7 mouse cellular contexts compared by ENCODE assay signal in the genomic region with DNA sequence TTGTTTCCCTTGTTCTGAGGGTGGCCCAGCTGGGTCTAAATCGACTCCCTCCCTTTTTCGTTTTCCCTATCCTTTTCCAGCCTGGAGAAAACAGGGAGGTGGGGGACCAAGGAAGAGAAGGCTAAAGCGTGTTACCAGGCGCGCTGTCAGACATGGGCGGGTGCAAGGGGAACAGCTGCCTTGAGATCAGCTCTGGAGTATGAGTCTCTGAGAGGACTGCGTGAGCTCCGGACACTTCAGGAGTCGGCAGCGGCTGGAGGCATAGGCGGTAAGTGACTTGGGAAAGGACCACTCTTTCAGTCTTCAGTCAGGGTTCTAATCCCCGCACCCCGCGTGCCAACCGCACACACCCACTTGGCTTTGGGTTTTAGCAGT.
DNase-seq lines count a peak whose midpoint lies in the region; ATAC-seq and TF ChIP-seq lines count a peak whose summit lies in the region.

No protein-coding gene starts in this region.

- H3K4me3 ChIP-seq in forebrain, embryonic 14.5 days (ENCODE audit: low read depth, low read length), result peak overlapping the region; percentile 41
- H3K4me3 ChIP-seq in intestine, postnatal 0 days (ENCODE audit: low read depth, low read length), result peak overlapping the region; percentile 38
- peak overlapping the region; percentile 37 for H3K4me3 ChIP-seq in stomach, embryonic 14.5 days (ENCODE audit: low read depth, low read length)

- 22% methylated on average over 15 of the region's 15 CpGs for WGBS in forebrain, embryonic 14.5 days
- 14% methylated on average over 15 of the region's 15 CpGs for WGBS in intestine, postnatal 0 days
- 12% methylated on average over 15 of the region's 15 CpGs for WGBS in stomach, embryonic 14.5 days

- no peaks in the 10 kb centered on the region for H3K9me3 ChIP-seq in forebrain, embryonic 14.5 days (replicated peaks; ENCODE audit: control insufficient read depth, low read length)
- H3K9me3 ChIP-seq in intestine, postnatal 0 days (ENCODE audit: control insufficient read depth), result no peaks in the 10 kb centered on the region
- H3K9me3 ChIP-seq in stomach, embryonic 14.5 days (ENCODE audit: control insufficient read depth, low read depth, low read length), result no peaks in the 10 kb centered on the region

- no peaks in the 10 kb centered on the region for H3K36me3 ChIP-seq in forebrain, embryonic 14.5 days (ENCODE audit: control insufficient read depth, insufficient read depth, low read length)
- no peaks in the 10 kb centered on the region for H3K36me3 ChIP-seq in intestine, postnatal 0 days (ENCODE audit: control insufficient read depth, insufficient read depth)
- no peaks in the 10 kb centered on the region for H3K36me3 ChIP-seq in stomach, embryonic 14.5 days (ENCODE audit: control insufficient read depth, insufficient read depth, low read length)

- H3K27me3 ChIP-seq in forebrain, embryonic 14.5 days (replicated peaks; ENCODE audit: control insufficient read depth, insufficient read depth, low read length), result no peaks in the 10 kb centered on the region
- 0 out of 2 replicates have a peak, but pooled peaks cover 3% of the 10 kb centered on the region for H3K27me3 ChIP-seq in intestine, postnatal 0 days (replicated peaks; ENCODE audit: control insufficient read depth, insufficient read depth, low read length)
- H3K27me3 ChIP-seq in stomach, embryonic 14.5 days (ENCODE audit: control insufficient read depth, insufficient read depth, low read length), result no peaks in the 10 kb centered on the region

- TF ChIP-seq CTCF in intestine, postnatal 0 days (IDR thresholded peaks at IDR 0.05; ENCODE audit: low read depth), result no peak

- 0 out of 2 replicates have a peak overlapping the region, but pooled peaks have one; percentile 21 for H3K27ac ChIP-seq in forebrain, embryonic 14.5 days (ENCODE audit: low read depth, low read length)
- no peak overlapping the region for H3K27ac ChIP-seq in intestine, postnatal 0 days (ENCODE audit: low read depth, low read length)
- no peak overlapping the region for H3K27ac ChIP-seq in stomach, embryonic 14.5 days (ENCODE audit: low read length)

- DNase-seq in right cerebral cortex, postnatal 10 days (ENCODE audit: low spot score in 2 of 2), result peak; percentile 35 to 36
- DNase-seq in right cerebral cortex, postnatal 25 days, result no peak
- peak; percentile 54 for DNase-seq in brain, adult 2 months (ENCODE audit: low read depth, low spot score)
- peak; percentile 36 for DNase-seq in forebrain, embryonic 14.5 days (ENCODE audit: low spot score)
- peak; percentile 10 to 22 for DNase-seq in lung, postnatal 4 days

- no peaks in the 10 kb centered on the region for H3K4me1 ChIP-seq in forebrain, embryonic 14.5 days (ENCODE audit: control insufficient read depth, insufficient read depth, low read length)
- H3K4me1 ChIP-seq in intestine, postnatal 0 days (replicated peaks; ENCODE audit: control insufficient read depth, insufficient read depth, low read length), result no peaks in the 10 kb centered on the region
- no peaks in the 10 kb centered on the region for H3K4me1 ChIP-seq in stomach, embryonic 14.5 days (ENCODE audit: control insufficient read depth, insufficient read depth, low read length)

- H3K4me2 ChIP-seq in forebrain, embryonic 14.5 days (ENCODE audit: low read length), result peak overlapping the region; percentile 65
- H3K4me2 ChIP-seq in intestine, postnatal 0 days (replicated peaks; ENCODE audit: low read depth), result peak overlapping the region; percentile 70
- H3K4me2 ChIP-seq in stomach, embryonic 14.5 days (replicated peaks; ENCODE audit: low read depth, low read length), result peak overlapping the region; percentile 56

- peak; percentile 78 for ATAC-seq in forebrain, embryonic 14.5 days
- ATAC-seq in intestine, postnatal 0 days, result no peak
- peak; percentile 72; the same call in 1 of the 2 replicates for ATAC-seq in stomach, embryonic 14.5 days (ENCODE audit: insufficient number of reproducible peaks, insufficient read depth, low FRiP score, low read depth)

- H3K9ac ChIP-seq in forebrain, embryonic 14.5 days (ENCODE audit: low read length), result peak overlapping the region; percentile 55
- H3K9ac ChIP-seq in intestine, postnatal 0 days (ENCODE audit: low read depth, low read length), result no peak overlapping the region
- 0 out of 2 replicates have a peak overlapping the region, but pooled peaks have one; percentile 18 for H3K9ac ChIP-seq in stomach, embryonic 14.5 days (replicated peaks; ENCODE audit: low read depth, low read length)
